Mouse (Mus musculus) lung, embryonic 15.5 days (tissue): ENCODE results near the gene Crb1. TPM values are rescaled to one million over a fixed set of nuclear protein-coding genes. Genes with fewer than 3 reads are reported as not detected.
A peak's percentile ranks its signal among the peaks of the same experiment; 100 is the strongest.

Experiments used
- ATAC-seq: fragments of 200-750 bp; cut with Nextera tagmentation; 2 replicates; pipeline ENCODE4 v1.8.0; 2017; ENCODE audit warnings: moderate number of reproducible peaks, borderline replicate concordance; ENCODE audit not compliant: low FRiP score, low TSS enrichment; ENCODE audit errors: extremely low read depth
- H3K27ac ChIP-seq: fragments of 300-500 bp; sonication (generic); 2 replicates; pipeline ENCODE4 v1.5.1; 2015; ENCODE audit warnings: moderate library complexity, mild to moderate bottlenecking, inconsistent platforms
- H3K27me3 ChIP-seq: fragments of 300-500 bp; sonication (generic); 2 replicates; pipeline ENCODE4 v1.6.1; 2015; ENCODE audit warnings: inconsistent platforms
- H3K36me3 ChIP-seq: fragments of 300-500 bp; sonication (generic); 2 replicates; pipeline ENCODE4 v1.6.1; 2015; ENCODE audit warnings: inconsistent platforms
- H3K4me1 ChIP-seq: fragments of 300-500 bp; sonication (generic); 2 replicates; pipeline ENCODE4 v1.6.1; 2015; ENCODE audit warnings: inconsistent platforms
- H3K4me2 ChIP-seq: fragments of 300-500 bp; sonication (generic); 2 replicates; pipeline ENCODE4 v1.6.1; 2015; ENCODE audit warnings: inconsistent platforms, mild to moderate bottlenecking, moderate library complexity
- H3K4me3 ChIP-seq: fragments of 300-500 bp; sonication (generic); 2 replicates; pipeline ENCODE4 v1.5.1; 2015; ENCODE audit warnings: mild to moderate bottlenecking, inconsistent platforms
- H3K9ac ChIP-seq: fragments of 300-500 bp; sonication (generic); 2 replicates; pipeline ENCODE4 v1.6.1; 2015; ENCODE audit warnings: inconsistent platforms
- H3K9me3 ChIP-seq: fragments of 300-500 bp; sonication (generic); 2 replicates; pipeline ENCODE4 v1.6.1; 2016; ENCODE audit warnings: inconsistent platforms
- WGBS: fragments of 180-500 bp; shearing (Covaris S2); methylation state at CpG from one replicate; pipeline ENCODE4 v1.1.7; 2015; 5-methylcytosine and 5-hydroxymethylcytosine counted together
- polyA plus RNA-seq: library from polyadenylated mRNA; unstranded; fragments of >200 nt; fragmentation: Nextera tagmentation; extraction: Ambion mirVana; gene quantifications from 2 replicates; pipeline ENCODE4 v1.2.1, GENCODE M21; 2015

Crb1 gene
- polyA plus RNA-seq, 1 experiment from 2014 or later = 0.05 TPM

DNA sequence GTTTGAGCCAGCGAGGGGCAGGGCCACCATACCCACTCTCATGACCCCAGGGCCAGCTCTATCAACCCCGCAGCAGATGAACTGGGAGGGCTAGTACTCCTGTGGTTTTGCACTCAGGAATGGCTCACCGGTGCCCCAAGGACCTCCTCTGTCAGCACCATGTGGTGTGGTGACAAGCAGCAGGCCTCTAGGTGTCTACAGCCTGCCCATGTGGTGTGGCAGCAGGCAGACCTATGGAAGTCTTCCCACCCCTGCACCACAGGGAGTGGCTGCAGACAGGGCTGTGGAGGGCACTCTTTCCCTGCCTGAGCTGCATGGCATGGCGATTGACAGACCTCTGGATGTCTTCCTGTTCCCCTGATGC, 2.7 kb upstream of the Crb1 start:
- H3K36me3 ChIP-seq = no peaks in the 10 kb centered on the region
- no peak overlapping the region for H3K4me3 ChIP-seq
- no peaks in the 10 kb centered on the region for H3K27me3 ChIP-seq
- H3K4me1 ChIP-seq = no peaks in the 10 kb centered on the region
- H3K4me2 ChIP-seq = no peak overlapping the region
- WGBS = 17% methylated on average over 4 of the region's 4 CpGs
- H3K27ac ChIP-seq = no peak overlapping the region
- H3K9me3 ChIP-seq = no peaks in the 10 kb centered on the region
- ATAC-seq = peak; percentile 11; the same call in 1 of the 2 replicates
- no peak overlapping the region for H3K9ac ChIP-seq

DNA sequence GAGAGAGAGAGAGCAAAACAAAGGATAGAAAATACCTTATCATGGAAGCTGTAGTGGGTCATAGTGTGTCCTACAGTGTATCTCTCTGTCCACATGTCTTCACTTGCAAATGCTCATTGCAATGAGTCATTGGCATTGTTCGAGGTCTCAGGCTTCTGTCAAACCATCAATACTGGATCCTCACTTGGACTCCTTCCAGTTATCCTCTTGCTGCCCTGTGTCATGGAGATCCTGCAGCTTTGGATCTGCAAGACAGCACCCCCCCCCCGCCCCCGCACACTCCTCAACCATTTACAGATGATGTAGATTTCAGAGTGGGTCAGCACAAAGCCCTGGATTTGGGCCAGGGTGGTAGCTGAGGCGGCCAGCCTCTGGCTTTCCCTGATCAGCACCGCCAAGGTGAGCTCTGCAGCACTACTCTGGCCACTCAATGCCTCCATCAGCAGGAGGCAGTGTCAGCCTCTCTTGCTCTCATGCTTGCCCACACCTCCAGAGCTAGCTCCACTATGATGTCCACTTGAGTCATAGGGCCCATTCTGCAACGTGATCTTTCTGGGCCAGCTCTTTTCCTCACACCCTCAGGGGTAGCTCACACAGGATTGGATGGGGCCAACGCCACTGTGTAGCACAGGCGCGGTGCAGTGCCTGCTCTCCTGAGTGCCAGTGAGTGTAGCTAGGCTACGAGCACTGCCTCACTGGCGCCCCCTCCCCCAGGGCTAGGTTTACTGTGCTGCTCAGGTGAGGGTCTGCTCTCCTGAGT, 2.1 kb upstream of the Crb1 start:
- no peak overlapping the region for H3K4me2 ChIP-seq
- no peaks in the 10 kb centered on the region for H3K27me3 ChIP-seq
- H3K27ac ChIP-seq = no peak overlapping the region
- H3K4me1 ChIP-seq = no peaks in the 10 kb centered on the region
- WGBS = 26% methylated on average over 11 of the region's 11 CpGs
- peak; percentile 39; the same call in 1 of the 2 replicates for ATAC-seq
- H3K4me3 ChIP-seq = no peak overlapping the region
- no peaks in the 10 kb centered on the region for H3K9me3 ChIP-seq
- no peaks in the 10 kb centered on the region for H3K36me3 ChIP-seq
- no peak overlapping the region for H3K9ac ChIP-seq

DNA sequence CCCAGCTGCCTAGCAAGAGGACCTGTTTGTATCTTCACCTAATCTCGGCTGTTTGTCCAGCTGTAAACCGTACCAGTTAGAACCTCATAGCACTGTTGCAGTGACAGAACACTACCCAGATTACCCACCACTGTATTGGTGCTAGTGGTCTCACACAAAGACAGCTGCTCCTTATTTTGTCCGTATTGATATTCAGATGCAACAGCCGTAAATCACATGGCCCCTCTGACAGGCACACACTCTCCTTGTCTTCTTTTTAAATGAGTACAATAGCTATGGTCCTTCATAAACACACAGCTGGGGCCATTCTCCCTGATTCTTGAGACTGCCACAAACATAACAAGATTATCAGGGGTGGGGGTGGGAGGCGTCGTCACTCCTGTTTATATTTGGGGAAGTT, 1.0 kb downstream of the Crb1 start:
- no peak overlapping the region for H3K4me2 ChIP-seq
- 34% methylated on average over 6 of the region's 6 CpGs for WGBS
- no peaks in the 10 kb centered on the region for H3K9me3 ChIP-seq
- no peak for ATAC-seq
- no peaks in the 10 kb centered on the region for H3K27me3 ChIP-seq
- H3K36me3 ChIP-seq = no peaks in the 10 kb centered on the region
- no peaks in the 10 kb centered on the region for H3K4me1 ChIP-seq
- H3K27ac ChIP-seq = no peak overlapping the region
- no peak overlapping the region for H3K4me3 ChIP-seq
- no peak overlapping the region for H3K9ac ChIP-seq

- Histone ChIP-seq H3K9me3 (no peaks in the 10 kb centered on the region), H3K27me3 (no peaks in the 10 kb centered on the region), H3K4me3 (no peak overlapping the region), H3K9ac (no peak overlapping the region), H3K27ac (no peak overlapping the region), H3K4me2 (no peak overlapping the region), H3K36me3 (no peaks in the 10 kb centered on the region), H3K4me1 (no peaks in the 10 kb centered on the region)
- WGBS = 49% methylated on average over 6 of the region's 6 CpGs
- no peak for ATAC-seq
These were observed 5.6 kb downstream of the Crb1 start for GRCm38 (mm10) chr1:139371341-139371740.

- Histone ChIP-seq H3K4me3 (no peak overlapping the region), H3K27me3 (no peaks in the 10 kb centered on the region), H3K4me2 (no peak overlapping the region), H3K27ac (no peak overlapping the region), H3K36me3 (no peaks in the 10 kb centered on the region), H3K9me3 (no peaks in the 10 kb centered on the region), H3K4me1 (no peaks in the 10 kb centered on the region), H3K9ac (no peak overlapping the region)
- 39% methylated on average over 4 of the region's 4 CpGs for WGBS
- ATAC-seq = no peak
These were observed 28.3 kb downstream of the Crb1 start for GRCm38 (mm10) chr1:139348566-139348965.

GRCm38 (mm10) chr1:139346602-139347371, 30.1 kb downstream of the Crb1 start:
- H3K4me2 ChIP-seq = no peak overlapping the region
- H3K4me3 ChIP-seq = no peak overlapping the region
- no peaks in the 10 kb centered on the region for H3K4me1 ChIP-seq
- no peak for ATAC-seq
- no peaks in the 10 kb centered on the region for H3K36me3 ChIP-seq
- no peaks in the 10 kb centered on the region for H3K9me3 ChIP-seq
- H3K9ac ChIP-seq = no peak overlapping the region
- WGBS = 74% methylated on average over 11 of the region's 11 CpGs
- no peaks in the 10 kb centered on the region for H3K27me3 ChIP-seq
- H3K27ac ChIP-seq = no peak overlapping the region

DNA sequence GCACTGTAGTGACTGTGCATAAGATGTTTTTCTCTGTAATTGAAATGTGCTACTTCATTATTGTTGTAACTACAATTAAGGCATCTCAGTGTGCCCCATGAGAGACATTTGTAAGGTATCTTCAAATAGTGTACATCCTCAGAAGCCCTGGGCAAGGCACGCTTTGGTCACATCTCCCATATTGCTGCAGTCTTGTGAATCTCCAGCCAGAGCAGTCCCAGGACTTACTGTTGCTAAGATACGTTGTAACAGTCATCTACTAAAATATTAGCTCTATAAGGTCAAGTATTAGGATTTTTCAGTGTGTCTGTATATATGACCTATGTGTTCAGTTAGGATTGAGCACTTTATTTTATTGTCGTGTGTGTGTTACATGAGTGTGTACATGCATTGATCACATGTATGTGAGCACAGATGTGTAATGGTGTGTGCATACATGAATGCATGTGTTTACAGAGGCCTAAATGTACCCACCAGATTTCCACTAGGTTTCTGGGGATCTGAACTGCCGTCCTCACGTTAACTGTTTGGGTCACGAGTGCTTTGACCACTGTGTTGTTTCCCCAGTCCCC, 30.8 kb downstream of the Crb1 start:
- H3K9ac ChIP-seq = no peak overlapping the region
- no peak overlapping the region for H3K27ac ChIP-seq
- no peak for ATAC-seq
- H3K36me3 ChIP-seq = no peaks in the 10 kb centered on the region
- H3K27me3 ChIP-seq = no peaks in the 10 kb centered on the region
- 77% methylated on average over 6 of the region's 6 CpGs for WGBS
- no peaks in the 10 kb centered on the region for H3K4me1 ChIP-seq
- no peaks in the 10 kb centered on the region for H3K9me3 ChIP-seq
- no peak overlapping the region for H3K4me2 ChIP-seq
- H3K4me3 ChIP-seq = no peak overlapping the region

DNA sequence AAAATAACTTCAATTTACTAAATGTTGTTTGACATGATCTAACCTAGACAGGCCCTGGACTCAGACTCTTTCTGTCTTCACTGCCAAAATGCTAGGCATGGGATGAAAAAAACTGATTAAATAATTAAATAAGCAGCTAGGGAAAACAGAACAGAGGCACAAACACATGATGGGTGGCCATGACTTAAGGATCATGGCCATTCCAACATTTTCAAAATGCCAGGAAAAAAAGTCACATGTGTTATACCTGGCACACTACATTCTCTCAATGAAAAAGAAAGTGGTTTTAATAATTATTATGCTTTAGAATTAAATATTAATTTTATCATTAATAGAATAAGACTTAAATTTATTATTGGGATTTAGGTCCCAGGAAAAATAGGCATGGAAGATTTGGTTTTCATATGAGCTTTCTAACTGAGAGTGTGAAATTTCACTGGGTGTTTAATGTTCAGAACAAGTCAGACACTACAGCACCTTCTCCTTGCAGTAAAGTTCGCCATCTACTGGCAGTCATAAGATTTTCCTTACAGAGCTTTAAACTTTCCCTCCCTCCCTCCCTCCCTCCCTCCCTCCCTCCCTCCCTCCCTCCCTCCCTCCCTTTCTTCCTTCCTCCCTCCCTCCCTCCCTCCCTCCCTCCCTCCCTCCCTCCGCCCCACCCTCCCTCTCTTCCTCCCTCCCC, 36.6 kb downstream of the Crb1 start:
- 0% methylated on average over 1 of the region's 2 CpGs for WGBS
- Histone ChIP-seq H3K9me3 (no peaks in the 10 kb centered on the region), H3K9ac (no peak overlapping the region), H3K27me3 (no peaks in the 10 kb centered on the region), H3K36me3 (no peaks in the 10 kb centered on the region), H3K4me2 (no peak overlapping the region), H3K4me1 (no peaks in the 10 kb centered on the region), H3K27ac (no peak overlapping the region), H3K4me3 (no peak overlapping the region)
- ATAC-seq = no peak

- Histone ChIP-seq H3K9ac (no peak overlapping the region), H3K4me2 (no peak overlapping the region), H3K4me3 (no peak overlapping the region), H3K4me1 (no peaks in the 10 kb centered on the region), H3K27me3 (no peaks in the 10 kb centered on the region), H3K36me3 (no peaks in the 10 kb centered on the region), H3K9me3 (no peaks in the 10 kb centered on the region), H3K27ac (no peak overlapping the region)
- WGBS = 68% methylated on average over 2 of the region's 2 CpGs
- no peak for ATAC-seq
These were observed 39.9 kb downstream of the Crb1 start for GRCm38 (mm10) chr1:139336997-139337396.

DNA sequence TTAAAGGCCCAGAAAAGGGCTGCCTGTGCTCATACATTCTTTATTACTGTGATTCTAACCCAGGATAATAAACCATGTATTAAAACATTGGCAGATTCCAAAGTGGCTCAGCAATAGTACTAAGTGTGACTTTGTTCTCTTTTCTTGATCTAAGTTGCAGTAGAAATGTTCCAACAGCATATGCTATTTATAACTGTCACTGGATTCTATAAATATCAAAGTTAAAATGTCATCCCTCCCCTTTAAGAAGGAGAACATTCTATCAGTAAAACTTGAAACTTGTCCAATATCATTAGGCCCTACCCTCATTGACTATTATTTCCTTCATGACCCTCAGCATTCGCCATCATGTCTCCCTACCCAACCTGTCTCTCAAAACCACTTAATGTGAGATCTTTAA, 48.1 kb downstream of the Crb1 start:
- Histone ChIP-seq H3K27me3 (no peaks in the 10 kb centered on the region), H3K9me3 (no peaks in the 10 kb centered on the region), H3K4me3 (no peak overlapping the region), H3K4me1 (no peaks in the 10 kb centered on the region), H3K4me2 (no peak overlapping the region), H3K36me3 (no peaks in the 10 kb centered on the region), H3K27ac (no peak overlapping the region), H3K9ac (no peak overlapping the region)
- no peak for ATAC-seq
- WGBS = 73% methylated on average over 1 of the region's 1 CpGs

DNA sequence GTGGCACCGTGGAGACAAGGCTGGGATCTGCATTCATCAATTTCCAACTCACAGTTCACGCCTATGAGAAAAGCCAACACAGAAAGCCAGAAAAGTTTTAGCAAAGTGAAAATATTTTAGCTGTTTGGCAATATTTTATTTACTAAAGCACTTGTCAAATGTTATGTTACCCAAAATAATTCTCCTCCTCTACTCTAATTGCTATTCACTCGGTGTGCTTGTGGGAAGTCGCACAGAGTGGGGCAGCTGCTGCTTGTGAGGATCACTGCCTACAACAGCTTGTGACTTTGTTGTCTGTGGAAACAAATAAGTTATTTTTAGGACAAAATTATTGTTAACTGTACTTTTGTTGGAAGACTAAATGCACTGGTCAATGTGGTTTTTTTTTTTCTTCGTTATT, 48.6 kb downstream of the Crb1 start:
- Histone ChIP-seq H3K9me3 (no peaks in the 10 kb centered on the region), H3K4me1 (no peaks in the 10 kb centered on the region), H3K36me3 (no peaks in the 10 kb centered on the region), H3K4me3 (no peak overlapping the region), H3K27ac (no peak overlapping the region), H3K9ac (no peak overlapping the region), H3K4me2 (no peak overlapping the region), H3K27me3 (no peaks in the 10 kb centered on the region)
- ATAC-seq = no peak
- 82% methylated on average over 5 of the region's 5 CpGs for whole genome bisulfite sequencing

- Histone ChIP-seq H3K4me1 (no peaks in the 10 kb centered on the region), H3K36me3 (no peaks in the 10 kb centered on the region), H3K9me3 (no peaks in the 10 kb centered on the region), H3K9ac (no peak overlapping the region), H3K27ac (no peak overlapping the region), H3K4me3 (no peak overlapping the region), H3K4me2 (no peak overlapping the region), H3K27me3 (no peaks in the 10 kb centered on the region)
- 64% methylated on average over 2 of the region's 2 CpGs for WGBS
- ATAC-seq = no peak
These were observed 51.5 kb downstream of the Crb1 start for GRCm38 (mm10) chr1:139325378-139325777.
